Mouse (Mus musculus) testis, postnatal 14 days (tissue): Measurements from ENCODE around the gene Cp.
"Not testable (repeated sequence)": the region's sequence is repeated elsewhere in the genome, so short reads cannot be mapped to it uniquely, and the experiment has no call there.

Source experiments
- DNase-seq: peaks from one replicate; pipeline ENCODE4 v3.0.0; 2021; ENCODE audit warnings: low spot score

Cp gene

DNA sequence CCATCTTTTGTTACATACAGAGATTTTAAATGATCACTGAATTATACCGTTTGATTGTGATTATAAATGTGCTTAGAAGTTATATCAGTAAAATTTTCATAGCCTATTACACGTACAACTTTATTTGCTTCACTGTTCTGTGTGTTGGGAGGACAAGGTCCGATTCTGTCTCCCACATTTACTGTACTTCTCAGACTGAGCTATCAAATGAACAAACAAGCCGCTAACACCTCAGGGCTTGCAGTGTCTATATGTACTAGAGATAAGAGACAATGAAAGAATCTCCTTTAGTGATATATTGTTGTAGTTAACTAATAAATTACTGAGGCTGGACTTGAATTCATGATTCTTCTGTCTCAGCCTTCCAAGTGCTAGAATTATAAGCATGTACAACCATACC, 50.4 kb downstream of the Cp start:
- DNase-seq = no peak

DNA sequence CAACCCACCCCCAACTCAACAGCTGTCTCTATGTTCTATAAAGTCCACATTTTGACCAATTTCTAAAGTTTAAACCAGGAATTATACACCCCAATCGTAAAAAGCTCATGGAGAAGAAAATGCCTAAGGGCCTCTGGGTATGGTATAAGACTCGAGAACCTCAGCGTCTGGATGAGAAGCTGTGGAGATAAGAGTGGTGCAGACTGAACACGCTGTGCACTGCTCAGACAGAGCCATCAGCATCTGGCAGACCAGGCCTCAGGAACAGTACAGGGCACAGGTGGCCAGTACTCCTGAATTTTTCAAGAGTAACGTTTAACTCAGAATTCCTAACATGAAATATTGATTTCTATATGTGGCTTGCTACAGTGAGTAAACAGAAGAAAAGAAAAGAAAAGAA, 50.9 kb downstream of the Cp start:
- DNase-seq = no peak

DNA sequence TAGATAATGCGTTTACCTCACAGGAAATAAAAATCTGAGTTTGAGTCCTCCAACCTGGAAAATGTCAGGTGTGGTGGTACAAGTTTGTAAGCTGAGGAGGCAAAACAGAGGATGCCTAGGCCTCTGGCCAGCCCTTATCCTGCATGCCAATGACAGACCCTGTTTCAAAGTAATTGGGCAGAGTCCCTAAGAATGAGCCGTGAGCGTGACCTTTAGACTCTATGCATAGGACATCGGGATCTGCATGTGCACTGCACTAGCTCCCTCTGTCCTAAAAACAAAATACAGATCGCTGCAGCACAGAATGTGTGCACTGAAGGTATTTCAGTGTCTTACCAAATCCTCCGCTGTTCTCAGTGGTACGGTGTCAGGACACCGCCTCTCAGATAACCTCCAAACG, 53.6 kb downstream of the Cp start:
- no peak for DNase-seq

- not testable (repeated sequence) for DNase-seq
Observed at GRCm38 (mm10) chr3:20010905-20011304, 54.1 kb downstream of the Cp start.

GRCm38 (mm10) chr3:20014454-20014853, 57.6 kb downstream of the Cp start:
- no peak for DNase-seq

- no peak for DNase-seq
Observed at GRCm38 (mm10) chr3:20018076-20018475, 61.2 kb downstream of the Cp start.

GRCm38 (mm10) chr3:20023832-20024231, 67.0 kb downstream of the Cp start:
- no peak for DNase-seq

- no peak for DNase-seq
Observed at GRCm38 (mm10) chr3:20026481-20026880, 69.6 kb downstream of the Cp start.

DNA sequence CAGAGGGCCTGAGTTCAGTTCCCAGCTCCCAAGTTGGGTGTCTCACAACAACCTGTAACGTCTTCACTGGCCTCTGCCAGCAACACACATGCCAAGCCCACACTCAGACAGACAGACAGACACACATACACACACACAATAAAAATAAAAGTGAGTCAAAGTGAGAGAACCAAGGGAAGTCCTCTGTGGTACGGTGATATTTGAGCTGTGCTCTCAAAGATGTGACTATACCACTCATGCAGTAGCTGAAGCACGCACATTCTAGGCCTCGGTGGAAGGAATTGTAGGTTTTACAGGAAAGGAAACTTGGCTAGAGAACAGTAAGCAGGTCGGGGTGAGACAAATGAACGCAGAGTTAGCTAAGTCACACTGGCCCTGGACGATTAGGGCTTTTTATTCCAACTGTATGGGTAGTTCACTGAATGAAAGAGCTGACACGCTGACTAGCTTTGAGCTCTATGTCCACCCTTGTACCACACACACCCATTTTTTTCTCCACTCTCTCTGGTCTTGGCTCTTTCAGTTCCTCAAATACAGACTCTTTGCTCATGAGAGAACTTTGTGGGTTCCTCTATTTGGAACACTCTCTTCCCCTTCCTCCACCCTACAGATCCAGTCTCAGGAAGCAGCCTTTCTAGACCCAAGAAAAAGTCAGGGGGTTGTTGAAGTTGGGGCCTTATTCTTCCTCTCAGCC, 70.3 kb downstream of the Cp start:
- DNase-seq = no peak

GRCm38 (mm10) chr3:20027788-20028187, 70.9 kb downstream of the Cp start:
- no peak for DNase-seq

DNA sequence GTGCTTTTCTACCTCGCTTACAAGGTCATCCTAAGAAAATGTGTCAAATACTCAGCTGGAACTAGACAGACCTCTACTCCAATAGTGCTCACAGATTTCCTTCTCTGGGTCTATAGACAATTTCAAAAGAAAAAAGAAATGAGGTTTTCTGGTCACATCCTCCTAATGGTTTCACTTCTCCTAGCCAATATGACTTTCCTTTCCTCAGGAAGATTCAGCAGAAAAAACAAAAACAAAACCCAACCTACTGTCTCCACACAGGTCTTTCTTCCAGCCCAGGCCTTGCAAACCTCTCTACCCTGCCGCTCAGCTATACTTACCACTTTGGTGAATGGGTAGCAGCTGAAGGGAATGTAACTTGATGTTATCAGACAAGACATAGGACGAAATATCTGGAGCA, 71.8 kb downstream of the Cp start:
- no peak for DNase-seq

GRCm38 (mm10) chr3:20030807-20031206, 74.0 kb downstream of the Cp start:
- no peak for DNase-seq

- DNase-seq = peak; percentile 42
Observed at GRCm38 (mm10) chr3:20033761-20034718, 77.2 kb downstream of the Cp start.

DNA sequence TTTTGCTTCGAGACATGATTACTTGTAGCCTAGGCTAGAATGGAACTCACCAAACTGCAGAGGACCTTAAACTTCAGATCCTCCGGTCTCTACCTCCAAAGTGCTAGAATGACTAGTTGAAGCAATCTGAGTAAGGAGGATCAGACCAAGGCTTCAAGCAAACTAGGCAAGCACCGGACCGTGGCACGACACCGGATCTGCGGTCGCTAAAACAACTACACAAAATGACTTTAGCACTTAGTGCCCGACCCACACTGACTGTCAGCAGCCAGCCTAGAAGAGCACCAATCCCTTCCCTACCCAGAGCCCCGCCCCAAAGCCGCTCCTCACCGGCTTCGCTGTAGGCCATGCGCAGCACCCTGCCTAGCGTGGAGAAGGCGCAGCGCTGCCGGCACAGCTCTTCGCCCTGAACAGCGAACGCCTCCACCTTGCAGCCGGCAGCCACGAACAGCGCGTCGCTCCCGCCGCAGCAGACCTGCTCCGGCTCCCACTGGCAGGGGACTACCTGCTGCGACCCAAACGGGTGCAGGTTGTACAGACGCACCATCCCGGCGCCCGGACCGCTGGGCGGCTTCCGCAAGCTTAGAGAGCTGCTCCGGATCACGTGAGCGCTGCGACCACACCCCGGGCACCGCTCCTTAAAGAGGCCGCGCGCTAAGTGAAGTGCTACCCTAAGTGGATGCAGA, 78.0 kb downstream of the Cp start, which contains the start of gene Hps3:
Gene Hps3 (minus strand): TSS at position 597 of the 686 bp plus-strand sequence.
- peak; percentile 83 for DNase-seq

- DNase-seq = no peak
Observed at GRCm38 (mm10) chr3:20036069-20036468, 79.2 kb downstream of the Cp start.

DNA sequence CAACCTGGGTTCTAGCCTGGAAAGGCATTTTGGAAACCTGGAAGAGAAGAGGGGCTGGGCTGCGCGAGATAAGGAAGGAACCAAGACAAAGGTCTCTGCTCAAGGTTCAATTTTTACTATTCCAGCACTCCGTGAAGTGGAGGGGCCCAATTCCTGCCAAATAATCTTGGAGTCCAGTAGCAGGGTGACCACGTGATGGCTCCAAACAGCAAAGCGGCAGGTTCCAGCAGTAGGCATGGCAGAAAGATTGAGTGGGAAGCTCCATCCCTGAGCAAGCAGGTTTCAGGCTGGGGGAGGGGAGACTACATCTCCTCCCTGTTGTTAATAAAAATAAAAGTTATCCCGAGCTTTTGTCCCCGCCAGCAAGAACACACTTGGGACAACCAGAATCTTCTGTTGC, 84.6 kb downstream of the Cp start:
- not testable (repeated sequence) for DNase-seq

DNA sequence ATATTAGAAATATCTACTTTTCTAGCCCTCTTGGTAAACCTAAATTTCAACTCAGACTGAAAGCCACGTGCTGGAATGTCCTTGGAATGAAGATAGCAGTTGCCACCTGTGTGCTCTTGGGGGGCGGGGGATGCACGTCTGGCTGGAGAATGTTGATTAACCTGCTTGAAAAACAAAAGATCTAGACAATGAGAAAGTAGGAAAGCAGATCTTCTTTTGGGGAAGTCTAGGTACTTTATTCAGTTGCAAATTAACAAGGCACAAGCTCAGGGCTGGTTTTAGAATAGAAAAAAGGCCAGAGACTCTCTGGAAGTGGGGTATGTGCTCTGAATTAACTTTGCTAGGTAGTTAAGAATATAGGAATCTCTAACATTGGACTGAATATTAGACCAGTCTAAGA, 87.9 kb downstream of the Cp start:
- not testable (repeated sequence) for DNase-seq

DNA sequence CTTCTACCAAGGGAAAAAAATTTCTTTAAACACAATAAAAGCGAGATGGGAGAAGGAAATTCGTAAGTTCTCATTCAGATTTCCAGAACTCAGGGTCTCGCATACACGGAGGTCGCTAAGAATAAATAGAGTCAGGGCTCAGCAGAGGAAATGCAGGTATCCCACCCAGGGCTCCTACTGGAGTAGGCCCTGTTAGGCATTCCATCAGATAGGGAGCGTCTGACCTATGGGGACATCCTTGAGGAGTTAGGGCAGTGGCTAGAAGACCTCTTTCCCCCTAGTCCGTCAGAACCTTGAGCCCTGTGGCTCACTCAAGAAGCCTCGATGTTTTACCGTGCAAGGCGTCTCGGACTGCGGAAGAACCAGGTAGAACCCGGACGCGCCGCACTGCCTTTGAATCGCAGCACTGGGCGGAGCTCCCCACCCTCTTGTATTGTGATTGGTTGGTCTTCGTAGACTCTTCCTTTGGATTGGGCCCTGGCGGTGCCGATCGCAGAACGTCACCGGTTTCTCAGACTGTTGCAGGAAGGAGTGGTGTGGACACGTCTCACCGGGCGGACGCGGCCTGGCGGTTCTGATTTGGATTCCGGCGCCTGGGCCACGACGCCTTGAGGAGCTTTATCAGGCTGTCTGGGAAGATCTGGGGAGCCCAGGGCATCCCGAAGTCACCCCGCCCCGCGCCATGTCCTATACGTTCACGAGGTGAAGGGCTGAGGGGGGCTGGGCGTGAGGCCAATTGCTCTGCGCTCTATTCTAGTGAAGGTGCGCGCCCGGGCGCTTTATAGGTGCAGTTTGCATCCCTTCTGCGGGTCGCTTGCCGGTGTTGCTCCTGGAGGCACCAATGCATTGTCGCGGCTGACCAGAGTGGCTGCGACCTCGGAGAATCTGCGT, 100.7 kb downstream of the Cp start, which contains the start of gene Hltf:
Gene Hltf (plus strand): TSS at position 506 of the 891 bp plus-strand sequence.
- peak; percentile 94 for DNase-seq

DNA sequence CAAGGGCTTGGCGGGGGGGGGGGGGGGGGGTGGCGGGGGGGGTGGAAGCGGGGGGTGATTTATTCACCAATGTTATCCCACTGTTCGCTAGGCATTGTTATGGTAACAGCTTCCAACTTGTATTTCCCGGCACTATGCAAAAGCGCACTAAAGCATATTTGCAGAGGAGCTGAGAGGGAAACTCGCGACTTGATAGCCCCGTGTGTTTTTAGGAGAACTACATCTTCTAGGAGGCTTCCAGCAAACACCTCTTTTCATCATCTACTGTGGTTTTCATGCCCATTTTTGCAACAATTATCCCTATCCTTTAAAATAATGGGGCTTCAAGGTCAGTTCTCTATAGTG, 101.3 kb downstream of the Cp start:
- DNase-seq = no peak
